Mouse (Mus musculus) stomach, postnatal 0 days (tissue): ENCODE results near the gene Rex1bd.

ENCODE experiments used
- CTCF ChIP-seq: IDR thresholded peaks from 2 replicates; pipeline ENCODE4 v1.5.1; 2016; ENCODE audit warnings: antibody characterized with exemption, low read depth, mild to moderate bottlenecking, moderate library complexity
- EP300 ChIP-seq: optimal IDR thresholded peaks from 2 replicates; pipeline ENCODE3; 2016; ENCODE audit warnings: antibody characterized with exemption

DNA sequence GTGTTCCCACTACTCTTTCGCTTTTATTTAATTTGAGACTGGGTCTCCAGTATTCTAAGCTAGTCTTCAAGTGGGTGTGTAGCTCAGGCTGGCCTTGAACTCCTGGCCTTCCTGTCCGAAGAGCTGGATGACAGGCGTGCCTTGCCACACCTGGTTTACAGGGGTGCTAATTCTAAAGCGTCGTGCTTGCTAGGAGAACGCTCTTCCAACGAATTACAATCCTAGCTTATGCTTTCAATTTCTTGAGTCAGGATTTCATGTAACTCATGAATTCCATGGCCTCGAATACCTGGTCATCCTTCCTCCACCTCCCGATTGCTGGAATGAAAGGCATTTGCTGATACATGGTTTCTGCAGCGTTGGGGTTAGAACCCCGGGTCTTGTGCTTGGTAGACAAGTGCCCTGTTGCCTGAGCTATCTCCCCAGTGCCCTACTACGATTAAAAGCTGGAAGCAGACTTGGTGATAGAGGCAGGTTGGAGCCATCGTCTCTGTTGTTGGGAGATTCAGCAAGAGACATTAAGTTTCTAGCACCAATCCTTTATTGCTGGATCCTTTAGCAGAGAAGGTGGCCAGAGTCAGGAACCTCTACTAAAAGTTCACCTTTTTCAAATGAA lies 21.7 kb upstream of the Rex1bd start:
- TF ChIP-seq CTCF, result no peak
- TF ChIP-seq EP300, result no peak
